Mouse (Mus musculus) bone marrow macrophage, adult 2 months (primary cell): Measurements from ENCODE around the gene Susd4.

Experiments
- CTCF ChIP-seq: IDR thresholded peaks from 2 replicates; pipeline ENCODE4 v1.5.1; 2012; ENCODE audit warnings: low read depth, mild to moderate bottlenecking, low read length, moderate library complexity
- POLR2A ChIP-seq: IDR thresholded peaks from 2 replicates; pipeline ENCODE4 v1.6.1; 2012; ENCODE audit warnings: mild to moderate bottlenecking, low read depth, low read length, borderline replicate concordance

GRCm38 (mm10) chr1:182797048-182797447, 33.4 kb downstream of the Susd4 start:
- no peak for TF ChIP-seq POLR2A
- no peak for TF ChIP-seq CTCF
